Mouse (Mus musculus) limb, embryonic 14.5 days (tissue): ENCODE measurements at regions not wholly inside any gene's neighbourhood (a gene's known extent, or its start where the extent isn't known, plus 50 kb on each side); places are given as distances from the start of the nearest gene placed in this dataset.

ENCODE experiments used
- ATAC-seq: fragments of 200-750 bp; cut with Nextera tagmentation; 2 replicates; pipeline ENCODE4 v1.8.0; 2017; ENCODE audit warnings: low read depth, moderate number of reproducible peaks, moderate TSS enrichment; ENCODE audit not compliant: low FRiP score
- DNase-seq: peaks from one replicate; pipeline ENCODE4 v3.0.0-alpha.2; 2015; ENCODE audit warnings: low spot score
- H3K27ac ChIP-seq: fragments of 300-500 bp; sonication (generic); replicated peaks from 2 replicates; pipeline ENCODE4 v1.5.1; 2014; ENCODE audit warnings: low read depth, mild to moderate bottlenecking, low read length, moderate library complexity, mixed read lengths
- H3K27me3 ChIP-seq: fragments of 300-500 bp; sonication (generic); 2 replicates; pipeline ENCODE4 v1.6.1; 2014; ENCODE audit warnings: low read length, mixed read lengths; ENCODE audit not compliant: control insufficient read depth, insufficient read depth
- H3K36me3 ChIP-seq: fragments of 300-500 bp; sonication (generic); 2 replicates; pipeline ENCODE4 v1.6.1; 2014; ENCODE audit warnings: mild to moderate bottlenecking, low read length, moderate library complexity, mixed read lengths; ENCODE audit not compliant: control insufficient read depth, insufficient read depth
- H3K4me1 ChIP-seq: fragments of 300-500 bp; sonication (generic); 2 replicates; pipeline ENCODE4 v1.6.1; 2014; ENCODE audit warnings: antibody characterized with exemption, low read length, mixed read lengths; ENCODE audit not compliant: control insufficient read depth, insufficient read depth
- H3K4me2 ChIP-seq: fragments of 300-500 bp; sonication (generic); replicated peaks from 2 replicates; pipeline ENCODE4 v1.6.1; 2014; ENCODE audit warnings: low read depth, mild to moderate bottlenecking, low read length, moderate library complexity; ENCODE audit not compliant: severe bottlenecking
- H3K4me3 ChIP-seq: fragments of 300-500 bp; sonication (generic); replicated peaks from 2 replicates; pipeline ENCODE4 v1.5.1; 2014; ENCODE audit warnings: low read length
- H3K9ac ChIP-seq: fragments of 300-500 bp; sonication (generic); 2 replicates; pipeline ENCODE4 v1.6.1; 2014; ENCODE audit warnings: mild to moderate bottlenecking, low read depth, low read length, moderate library complexity; ENCODE audit not compliant: severe bottlenecking
- H3K9me3 ChIP-seq: fragments of 300-500 bp; sonication (generic); 2 replicates; pipeline ENCODE4 v1.6.1; 2016; ENCODE audit warnings: low read length; ENCODE audit not compliant: control insufficient read depth
- POLR2A ChIP-seq: fragments of 200-500 bp; IDR thresholded peaks from 2 replicates; pipeline ENCODE4 v1.8.0; 2012; ENCODE audit warnings: inconsistent platforms, mild to moderate bottlenecking, moderate library complexity, borderline replicate concordance; ENCODE audit not compliant: insufficient read depth, insufficient read length; ENCODE audit errors: extremely low read depth
- WGBS: fragments of 180-500 bp; shearing (Covaris S2); extraction: QIAGEN DNeasy Blood & Tissue Kit; methylation state at CpG from one replicate; pipeline ENCODE4 v1.1.7; 2014; 5-methylcytosine and 5-hydroxymethylcytosine counted together

DNA sequence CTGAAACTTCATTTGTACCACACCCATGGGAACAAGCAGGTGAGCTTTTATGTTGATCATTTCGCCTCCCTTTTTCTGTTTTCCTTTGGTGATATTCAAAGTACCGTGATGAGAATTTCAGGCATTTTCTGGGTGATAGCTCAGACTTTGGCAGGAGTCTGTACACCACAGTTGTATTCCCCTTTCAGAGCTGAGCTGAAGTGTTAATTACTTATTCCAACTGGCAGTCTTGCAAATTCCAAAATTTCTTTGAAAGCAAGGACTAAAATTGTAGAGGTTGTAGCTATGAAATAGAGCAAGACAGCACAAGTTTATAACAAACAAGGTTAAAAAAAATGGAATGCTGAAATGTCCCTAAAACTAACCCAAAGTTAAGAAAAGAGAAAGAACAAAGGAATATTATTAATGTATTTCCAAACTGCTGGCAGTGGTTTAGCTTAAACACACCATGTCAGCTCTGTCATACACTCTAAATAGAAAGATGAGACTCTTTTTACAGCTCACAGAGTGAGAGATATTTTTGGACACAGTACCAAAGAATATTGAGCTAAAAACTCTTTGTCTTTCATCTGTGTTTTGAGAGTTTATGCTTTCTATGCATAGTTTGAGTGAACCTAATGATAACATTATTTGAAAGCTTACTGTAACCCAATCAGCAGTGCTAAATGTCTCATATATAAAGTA is 147.3 kb downstream of the Slitrk5 start:
- 76% methylated on average over 2 of the region's 2 CpGs for WGBS
- DNase-seq, result no peak
- no peaks in the 10 kb centered on the region for H3K9me3 ChIP-seq
- no peak overlapping the region for H3K9ac ChIP-seq
- no peak for TF ChIP-seq POLR2A
- no peaks in the 10 kb centered on the region for H3K4me1 ChIP-seq
- H3K27me3 ChIP-seq, result no peaks in the 10 kb centered on the region
- H3K36me3 ChIP-seq, result no peaks in the 10 kb centered on the region
- no peak for ATAC-seq
- no peak overlapping the region for H3K27ac ChIP-seq
- no peak overlapping the region for H3K4me2 ChIP-seq
- no peak overlapping the region for H3K4me3 ChIP-seq
